Mouse (Mus musculus) embryonic facial prominence, embryonic 15.5 days (tissue): ENCODE results near the gene Pde4dip. TPM values are rescaled to one million over a fixed set of nuclear protein-coding genes. Genes with fewer than 3 reads are reported as not detected.

Experiments
- ATAC-seq: fragments of 200-750 bp; cut with Nextera tagmentation; 2 replicates; pipeline ENCODE4 v1.8.0; 2017; ENCODE audit warnings: low read depth, moderate TSS enrichment; ENCODE audit not compliant: insufficient number of reproducible peaks, low FRiP score, low TSS enrichment
- H3K27ac ChIP-seq: fragments of 300-500 bp; sonication (generic); replicated peaks from 2 replicates; pipeline ENCODE4 v1.5.1; 2015; ENCODE audit warnings: mild to moderate bottlenecking, inconsistent platforms
- H3K27me3 ChIP-seq: fragments of 300-500 bp; sonication (generic); 2 replicates; pipeline ENCODE4 v1.6.1; 2015; ENCODE audit warnings: inconsistent platforms
- H3K36me3 ChIP-seq: fragments of 300-500 bp; sonication (generic); 2 replicates; pipeline ENCODE4 v1.6.1; 2015; ENCODE audit warnings: mild to moderate bottlenecking, inconsistent platforms
- H3K4me1 ChIP-seq: fragments of 300-500 bp; sonication (generic); 2 replicates; pipeline ENCODE4 v1.6.1; 2015; ENCODE audit warnings: inconsistent platforms
- H3K4me2 ChIP-seq: fragments of 300-500 bp; sonication (generic); replicated peaks from 2 replicates; pipeline ENCODE4 v1.6.1; 2015; ENCODE audit warnings: mild to moderate bottlenecking, inconsistent platforms
- H3K4me3 ChIP-seq: fragments of 300-500 bp; sonication (generic); replicated peaks from 2 replicates; pipeline ENCODE4 v1.5.1; 2015; ENCODE audit warnings: mild to moderate bottlenecking, inconsistent platforms
- H3K9ac ChIP-seq: fragments of 300-500 bp; sonication (generic); 2 replicates; pipeline ENCODE4 v1.6.1; 2015; ENCODE audit warnings: inconsistent platforms
- H3K9me3 ChIP-seq: fragments of 300-500 bp; sonication (generic); replicated peaks from 2 replicates; pipeline ENCODE4 v1.6.1; 2016; ENCODE audit warnings: inconsistent platforms
- WGBS: fragments of 180-500 bp; shearing (Covaris S2); methylation state at CpG from one replicate; pipeline ENCODE4 v1.1.7; 2015; 5-methylcytosine and 5-hydroxymethylcytosine counted together
- polyA plus RNA-seq: library from polyadenylated mRNA; unstranded; fragments of >200 nt; fragmentation: Nextera tagmentation; extraction: Ambion mirVana; gene quantifications from 2 replicates; pipeline ENCODE4 v1.2.1, GENCODE M21; 2015

The Pde4dip gene
- polyA plus RNA-seq, result 29.6 and 32.9 TPM in 2 replicates

- no peaks in the 10 kb centered on the region for H3K36me3 ChIP-seq
- peak within 1 kb of the TSS; percentile 44 for H3K4me3 ChIP-seq
- H3K9me3 ChIP-seq, result no peaks in the 10 kb centered on the region
- H3K4me2 ChIP-seq, result peak within 1 kb of the TSS; percentile 87
- WGBS, result 1% methylated on average over 44 of the region's 44 CpGs
- no peak within 1 kb of the TSS for H3K27ac ChIP-seq
- peaks cover 36% of the 10 kb centered on the region for H3K27me3 ChIP-seq
- peaks cover 8% of the 10 kb centered on the region for H3K4me1 ChIP-seq
- H3K9ac ChIP-seq, result peak within 1 kb of the TSS; percentile 12; the same call in 1 of the 2 replicates
- ATAC-seq, result 0 out of 2 replicates have a peak, but pooled peaks have one; percentile 19
Observed at GRCm38 (mm10) chr3:97888168-97888901, at the start of gene Pde4dip. TSS of gene Pde4dip (minus strand) at chr3:97888707.

GRCm38 (mm10) chr3:97937945-97938266, 49.4 kb upstream of the Pde4dip start:
- Histone ChIP-seq H3K4me1 (peaks cover 49% of the 10 kb centered on the region), H3K27ac (no peak overlapping the region), H3K4me2 (no peak overlapping the region), H3K4me3 (no peak overlapping the region), H3K36me3 (no peaks in the 10 kb centered on the region), H3K27me3 (no peaks in the 10 kb centered on the region), H3K9ac (no peak overlapping the region), H3K9me3 (no peaks in the 10 kb centered on the region)
- WGBS, result 46% methylated on average over 6 of the region's 6 CpGs
- no peak for ATAC-seq

- Histone ChIP-seq H3K4me2 (no peak overlapping the region), H3K27me3 (no peaks in the 10 kb centered on the region), H3K4me1 (peaks cover 48% of the 10 kb centered on the region), H3K9ac (no peak overlapping the region), H3K27ac (no peak overlapping the region), H3K9me3 (no peaks in the 10 kb centered on the region), H3K4me3 (no peak overlapping the region), H3K36me3 (no peaks in the 10 kb centered on the region)
- 46% methylated on average over 17 of the region's 17 CpGs for WGBS
- ATAC-seq, result no peak; the same call in 1 of the 2 replicates
Observed at GRCm38 (mm10) chr3:97937068-97937944, 48.8 kb upstream of the Pde4dip start.

- Histone ChIP-seq H3K9me3 (no peaks in the 10 kb centered on the region), H3K4me2 (no peak overlapping the region), H3K4me1 (peaks cover 45% of the 10 kb centered on the region), H3K36me3 (no peaks in the 10 kb centered on the region), H3K27ac (no peak overlapping the region), H3K4me3 (no peak overlapping the region), H3K27me3 (no peaks in the 10 kb centered on the region), H3K9ac (no peak overlapping the region)
- WGBS, result 55% methylated on average over 6 of the region's 6 CpGs
- ATAC-seq, result no peak
Observed at GRCm38 (mm10) chr3:97934331-97935300, 46.1 kb upstream of the Pde4dip start.

- H3K27me3 ChIP-seq, result no peaks in the 10 kb centered on the region
- no peak overlapping the region for H3K4me2 ChIP-seq
- 61% methylated on average over 5 of the region's 5 CpGs for WGBS
- no peak overlapping the region for H3K27ac ChIP-seq
- peaks cover 40% of the 10 kb centered on the region for H3K4me1 ChIP-seq
- H3K4me3 ChIP-seq, result no peak overlapping the region
- no peak for ATAC-seq
- H3K9ac ChIP-seq, result no peak overlapping the region
- no peaks in the 10 kb centered on the region for H3K9me3 ChIP-seq
- no peaks in the 10 kb centered on the region for H3K36me3 ChIP-seq
Observed at GRCm38 (mm10) chr3:97933811-97934210, 45.3 kb upstream of the Pde4dip start.

- Histone ChIP-seq H3K9me3 (no peaks in the 10 kb centered on the region), H3K4me1 (peaks cover 40% of the 10 kb centered on the region)
- WGBS, result 35% methylated on average over 6 of the region's 6 CpGs
Observed at GRCm38 (mm10) chr3:97933251-97933650, 44.7 kb upstream of the Pde4dip start.

GRCm38 (mm10) chr3:97932771-97933170, 44.3 kb upstream of the Pde4dip start:
- H3K27ac ChIP-seq, result no peak overlapping the region
- H3K4me3 ChIP-seq, result no peak overlapping the region
- H3K4me1 ChIP-seq, result peaks cover 37% of the 10 kb centered on the region
- 36% methylated on average over 11 of the region's 11 CpGs for WGBS
- H3K36me3 ChIP-seq, result no peaks in the 10 kb centered on the region
- ATAC-seq, result no peak
- H3K9ac ChIP-seq, result no peak overlapping the region
- H3K9me3 ChIP-seq, result no peaks in the 10 kb centered on the region
- no peaks in the 10 kb centered on the region for H3K27me3 ChIP-seq
- no peak overlapping the region for H3K4me2 ChIP-seq

More at GRCm38 (mm10) chr3:97933251-97933650, 44.7 kb upstream of the Pde4dip start:
- no peak for ATAC-seq
- Histone ChIP-seq H3K9ac (no peak overlapping the region), H3K4me2 (no peak overlapping the region), H3K27ac (no peak overlapping the region), H3K4me3 (no peak overlapping the region), H3K27me3 (no peaks in the 10 kb centered on the region), H3K36me3 (no peaks in the 10 kb centered on the region)

GRCm38 (mm10) chr3:97932131-97932530, 43.6 kb upstream of the Pde4dip start:
- Histone ChIP-seq H3K4me2 (peak overlapping the region; percentile 44), H3K9ac (no peak overlapping the region), H3K9me3 (no peaks in the 10 kb centered on the region), H3K27ac (no peak overlapping the region), H3K4me1 (peaks cover 37% of the 10 kb centered on the region), H3K27me3 (no peaks in the 10 kb centered on the region), H3K4me3 (0 out of 2 replicates have a peak overlapping the region, but pooled peaks have one; percentile 7), H3K36me3 (no peaks in the 10 kb centered on the region)
- 17% methylated on average over 10 of the region's 10 CpGs for WGBS
- no peak for ATAC-seq

- ATAC-seq, result no peak
- no peak overlapping the region for H3K9ac ChIP-seq
- no peaks in the 10 kb centered on the region for H3K36me3 ChIP-seq
- 81% methylated on average over 7 of the region's 7 CpGs for WGBS
- H3K4me1 ChIP-seq, result peaks cover 37% of the 10 kb centered on the region
- no peaks in the 10 kb centered on the region for H3K27me3 ChIP-seq
- no peaks in the 10 kb centered on the region for H3K9me3 ChIP-seq
- H3K4me3 ChIP-seq, result no peak overlapping the region
- H3K4me2 ChIP-seq, result no peak overlapping the region
- H3K27ac ChIP-seq, result no peak overlapping the region
Observed at GRCm38 (mm10) chr3:97931310-97931885, 42.9 kb upstream of the Pde4dip start.

GRCm38 (mm10) chr3:97930787-97931158, 42.3 kb upstream of the Pde4dip start:
- Histone ChIP-seq H3K9ac (no peak overlapping the region), H3K4me1 (peaks cover 37% of the 10 kb centered on the region), H3K9me3 (no peaks in the 10 kb centered on the region), H3K36me3 (no peaks in the 10 kb centered on the region), H3K27ac (no peak overlapping the region), H3K4me2 (0 out of 2 replicates have a peak overlapping the region, but pooled peaks have one; percentile 8), H3K4me3 (no peak overlapping the region), H3K27me3 (no peaks in the 10 kb centered on the region)
- ATAC-seq, result no peak
- 76% methylated on average over 8 of the region's 8 CpGs for WGBS
